In the genomic region with DNA sequence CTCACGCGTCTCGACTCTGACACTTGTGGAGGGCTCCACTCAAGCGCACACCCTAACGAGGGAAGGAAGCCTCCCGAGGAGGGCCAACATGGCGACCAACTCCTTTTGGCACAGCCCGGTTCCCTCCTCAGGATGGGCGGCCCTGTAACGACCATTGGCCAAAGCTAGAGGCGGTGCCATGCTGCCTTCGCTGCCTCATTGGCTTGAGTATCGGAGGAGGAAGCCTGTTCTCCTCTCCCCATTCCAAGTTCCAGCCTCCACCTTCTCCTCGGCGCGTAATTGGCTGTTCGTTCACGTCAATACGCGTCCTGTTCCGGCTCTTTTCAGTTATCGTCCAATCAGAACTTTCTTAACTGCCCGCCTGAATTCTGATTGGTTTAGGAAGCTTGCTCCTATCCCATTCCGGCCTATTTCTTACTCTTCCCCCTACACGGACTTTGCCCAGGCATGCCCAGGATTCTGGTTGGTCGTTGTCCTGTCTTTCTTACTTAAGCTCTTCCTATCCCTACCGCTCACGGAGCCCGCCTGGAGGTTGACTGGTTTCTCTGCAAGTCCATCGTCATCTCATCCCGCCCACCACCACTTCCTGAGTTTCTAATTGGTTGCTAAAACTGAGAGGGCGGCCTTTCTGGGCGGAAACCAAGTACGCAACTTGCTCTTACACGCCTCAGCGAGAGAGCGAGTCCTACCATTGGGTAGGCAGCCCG, we compare ENCODE assay signal across 8 mouse cellular contexts. TPM values are rescaled to one million over a fixed set of nuclear protein-coding genes. Genes with fewer than 3 reads are reported as not detected.
DNase-seq lines count a peak whose midpoint lies in the region; ATAC-seq lines count a peak whose summit lies in the region.

TSS of gene Sp1 (plus strand) at position 655 of the 707 bp plus-strand sequence.

- peak; percentile 100 for DNase-seq in adipocyte (ENCODE audit: low spot score)
- DNase-seq in embryo, embryonic 10 days (ENCODE audit: low spot score) = peak; percentile 99
- DNase-seq in gastrocnemius, postnatal 10 days = peak; percentile 94
- peak; percentile 100 for DNase-seq in induced T-regulatory cell, adult 2 months (ENCODE audit: low read depth)
- DNase-seq in left cerebral cortex, adult 9 months (ENCODE audit: low spot score in 2 of 2) = peak; percentile 100
- DNase-seq in right cerebral cortex, postnatal 14 days = peak; percentile 96
- DNase-seq in urinary bladder, postnatal 36 days (ENCODE audit: low spot score in 2 of 2) = peak; percentile 97 to 99

- ATAC-seq in megakaryocyte progenitor cell, adult 5-6 weeks (replicated peaks; ENCODE audit: poor library complexity) = peak; percentile 72

RNA-seq across cellular contexts. Expression of gene Sp1, which starts in this region (rescaled TPM):
- total RNA-seq in gastrocnemius, postnatal 10 days (2021) = 10 to 100 TPM; 32.9 to 43.2 TPM
- total RNA-seq in megakaryocyte progenitor cell, adult 5-6 weeks (2015) = 62.0 and 63.9 TPM in 2 replicates
- 46.4 and 52.9 TPM in 2 replicates for total RNA-seq in megakaryocyte progenitor cell, adult 5-6 weeks (2017)

Comparison
In these comparisons a context has a peak if more than half of its experiments do, and no peak if none do; other contexts are left out.
1. Peak in every context shown above with its lines: DNase-seq and ATAC-seq.